Mouse (Mus musculus) fat pad, adult 2 months (tissue): Measurements from ENCODE around the gene Gm45713.
A peak's percentile ranks its signal among the peaks of the same experiment; 100 is the strongest.
"Not testable (repeated sequence)": the region's sequence is repeated elsewhere in the genome, so short reads cannot be mapped to it uniquely, and the experiment has no call there.

ENCODE experiments used
- DNase-seq: peaks from one replicate; pipeline ENCODE4 v3.0.0-alpha.2; 2011; ENCODE audit warnings: low read depth, low spot score; ENCODE audit errors: extremely low read depth

The Gm45713 gene

DNA sequence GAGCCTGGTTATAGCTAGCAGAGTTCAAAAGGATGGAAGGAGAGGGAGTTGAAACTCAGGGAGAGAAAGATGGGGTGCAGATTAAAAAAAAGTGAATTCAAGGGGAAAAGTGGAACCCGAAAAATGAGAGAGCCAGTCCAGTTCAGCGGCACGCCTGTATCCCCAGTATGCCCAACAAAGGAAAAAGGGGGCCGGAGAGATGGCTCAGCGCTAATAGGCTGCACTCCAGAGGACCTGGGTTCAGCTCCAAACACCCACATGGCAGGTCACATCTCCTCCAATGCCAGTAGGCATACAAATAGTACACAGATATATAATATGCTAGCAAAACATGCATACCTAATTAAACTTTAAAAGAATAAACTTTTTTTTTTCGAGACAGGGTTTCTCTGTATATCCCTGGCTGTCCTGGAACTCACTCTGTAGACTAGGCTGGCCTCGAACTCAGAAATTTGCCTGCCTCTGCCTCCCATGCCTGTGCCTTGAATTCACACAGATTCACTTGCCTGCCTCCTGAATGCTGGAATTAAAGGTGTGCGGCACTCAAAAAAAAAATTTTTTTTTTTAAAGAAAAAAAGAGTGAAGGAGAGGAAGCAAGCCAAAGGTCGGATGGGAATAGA is 27.1 kb upstream of the Gm45713 start:
- DNase-seq: no peak

GRCm38 (mm10) chr7:45162551-45162950 is 26.5 kb upstream of the Gm45713 start:
- DNase-seq: no peak

DNA sequence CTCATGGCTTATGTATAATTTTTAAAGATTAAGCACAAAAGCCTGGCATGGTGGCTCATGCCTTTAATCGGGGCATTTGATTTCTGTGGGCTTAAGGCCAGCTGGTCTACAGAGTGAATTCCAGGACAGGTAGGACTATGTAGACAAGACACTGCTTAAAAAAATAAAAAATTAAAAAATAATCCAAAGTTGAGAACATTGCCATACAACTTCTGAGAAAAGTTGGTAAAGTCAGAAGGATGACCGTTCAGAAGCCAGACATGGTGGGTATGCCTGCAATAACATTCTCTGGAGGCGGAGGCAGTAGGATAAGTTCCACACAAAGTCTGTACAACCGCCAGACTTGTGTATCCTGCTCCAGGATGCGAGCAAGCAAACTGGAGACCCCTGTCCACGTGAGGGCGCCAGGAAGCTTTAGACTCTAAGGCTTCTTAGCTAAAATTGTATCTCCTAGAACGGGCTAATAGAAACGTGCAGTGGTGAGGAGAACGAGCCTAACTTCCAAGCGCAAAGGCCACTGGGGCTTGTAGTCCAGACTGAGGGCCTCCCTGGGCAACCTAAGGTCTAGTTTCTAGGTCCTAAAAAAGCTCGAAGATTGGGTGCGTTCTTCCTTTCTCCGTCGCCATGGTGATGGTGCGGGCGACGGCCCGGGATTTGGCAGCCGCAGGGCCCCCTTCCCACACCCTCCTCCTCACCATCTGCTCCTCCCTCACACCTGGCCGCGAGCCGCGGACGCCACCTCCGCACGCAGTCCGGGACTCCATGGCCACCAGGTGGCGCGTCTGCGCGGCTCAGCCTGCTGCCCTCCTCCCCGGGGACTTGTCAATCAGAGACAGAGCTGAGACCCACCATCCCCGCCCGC is 25.8 kb upstream of the Gm45713 start:
- DNase-seq: no peak

- no peak for DNase-seq
Observed at GRCm38 (mm10) chr7:45160866-45161265, 24.8 kb upstream of the Gm45713 start.

DNA sequence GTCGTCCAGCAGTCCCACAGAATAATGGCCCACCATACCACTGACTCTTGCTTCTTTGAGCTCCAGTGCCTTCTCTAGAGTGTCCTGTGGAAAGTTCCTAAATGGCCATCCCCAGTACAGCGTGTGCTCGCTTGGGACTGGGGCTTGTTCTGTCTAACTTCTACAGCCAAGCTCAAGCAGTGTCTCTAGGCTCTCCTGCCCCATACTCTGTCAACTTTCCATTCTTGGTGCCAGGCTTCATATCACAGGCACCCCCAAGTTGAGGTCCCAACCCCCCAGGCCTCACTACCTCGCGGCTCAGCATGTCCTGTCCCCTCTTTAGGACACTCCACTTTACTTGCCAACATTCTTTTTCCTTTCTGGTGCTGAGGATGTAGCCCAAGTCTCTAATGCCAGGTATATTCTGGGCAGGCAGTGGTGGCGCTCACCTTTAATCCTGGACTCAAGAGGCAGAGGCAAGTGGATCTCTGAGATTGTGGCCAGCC is 24.3 kb upstream of the Gm45713 start:
- no peak for DNase-seq

- no peak for DNase-seq
Observed at GRCm38 (mm10) chr7:45158991-45159390, 23.0 kb upstream of the Gm45713 start.

DNA sequence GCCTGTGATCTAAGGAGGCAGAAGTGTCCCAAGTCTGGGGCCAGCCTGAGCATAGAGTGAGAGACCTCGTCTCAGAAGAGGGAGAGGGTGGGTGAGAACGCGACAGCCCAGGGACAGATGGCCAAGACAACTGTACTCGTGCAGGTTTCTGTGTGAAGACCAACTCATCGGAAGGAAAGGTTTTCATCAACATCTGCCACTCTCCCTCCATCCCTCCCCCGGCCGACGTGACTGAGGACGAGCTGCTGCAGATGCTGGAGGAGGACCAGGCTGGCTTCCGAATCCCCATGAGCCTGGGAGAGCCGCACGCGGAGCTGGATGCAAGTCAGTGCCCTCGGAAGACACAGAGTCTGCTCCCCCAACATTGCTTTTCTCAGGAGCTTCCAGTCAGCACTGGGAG is 21.4 kb upstream of the Gm45713 start:
- no peak for DNase-seq

DNA sequence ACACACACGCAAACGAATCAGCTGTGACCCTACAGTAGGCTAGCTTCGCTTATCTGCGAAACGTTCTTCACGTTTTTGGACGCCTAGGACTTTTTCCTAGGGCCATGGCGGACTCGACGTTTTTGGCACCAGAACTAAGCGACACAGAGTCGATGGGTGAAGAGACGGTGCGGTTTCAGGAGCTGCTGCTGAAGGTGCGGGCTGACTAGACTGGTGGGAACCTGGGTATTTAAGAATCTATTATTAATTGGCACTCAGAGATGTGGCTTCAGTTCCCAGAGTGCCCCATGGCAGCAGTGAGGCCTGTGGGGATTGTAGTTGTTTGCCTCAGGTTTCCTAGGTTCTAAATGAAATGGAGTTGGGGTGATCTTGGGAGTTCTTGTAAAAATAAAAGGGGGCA is 20.2 kb upstream of the Gm45713 start:
- DNase-seq: no peak

- DNase-seq: no peak
Observed at GRCm38 (mm10) chr7:45155590-45155989, 19.6 kb upstream of the Gm45713 start.

DNA sequence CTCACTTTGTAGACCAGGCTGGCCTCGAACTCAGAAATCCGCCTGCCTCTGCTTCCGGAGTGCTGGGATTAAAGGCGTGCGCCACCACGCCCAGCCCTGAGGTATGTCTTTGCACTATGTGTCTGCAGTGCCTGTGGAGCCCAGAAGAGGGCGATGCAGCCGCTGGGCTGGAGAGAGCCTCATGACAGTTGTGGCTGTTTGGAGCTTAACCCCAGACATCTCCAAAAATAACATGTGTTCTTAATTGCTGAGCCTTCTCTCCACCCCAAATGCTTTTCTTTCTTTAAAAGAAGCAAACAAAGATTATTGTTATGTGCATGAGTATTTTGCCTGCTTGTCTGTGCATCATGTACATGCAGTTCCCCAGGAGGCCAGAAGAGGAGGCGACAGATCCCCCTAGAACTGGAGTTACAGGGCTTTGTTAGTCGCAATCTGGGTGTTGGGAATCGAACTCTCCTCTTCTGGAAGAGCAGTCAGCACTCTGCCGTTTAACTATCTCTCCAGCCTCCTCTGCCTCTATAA is 19.0 kb upstream of the Gm45713 start:
- no peak for DNase-seq

- DNase-seq: peak; percentile 47
Observed at GRCm38 (mm10) chr7:45154096-45154992, 18.3 kb upstream of the Gm45713 start, which contains the start of the genes Pih1d1 and Aldh16a1. Pih1d1 (plus strand) TSS chr7:45154303. Aldh16a1 (minus strand) TSS chr7:45154584.

- DNase-seq: no peak
Observed at GRCm38 (mm10) chr7:45153586-45153985, 17.6 kb upstream of the Gm45713 start.

DNA sequence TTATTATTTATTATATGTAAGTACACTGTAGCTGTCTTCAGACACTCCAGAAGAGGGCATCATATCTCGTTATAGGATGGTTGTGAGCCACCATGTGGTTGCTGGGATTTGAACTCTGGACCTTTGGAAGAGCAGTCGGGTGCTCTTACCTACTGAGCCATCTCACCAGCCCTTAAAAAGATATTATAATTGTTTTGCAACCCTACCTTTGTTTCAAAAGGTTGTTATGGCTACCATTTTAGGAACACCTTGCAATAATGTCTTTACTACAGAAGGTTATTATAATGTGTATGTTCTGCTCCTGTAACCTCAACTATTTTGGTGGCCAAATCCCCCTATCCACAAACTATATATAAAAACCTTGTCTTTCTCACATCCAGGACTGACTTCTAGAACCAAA is 17.0 kb upstream of the Gm45713 start:
- not testable (repeated sequence) for DNase-seq

GRCm38 (mm10) chr7:45151303-45151702 is 15.3 kb upstream of the Gm45713 start:
- DNase-seq: no peak

- DNase-seq: no peak
Observed at GRCm38 (mm10) chr7:45150321-45150720, 14.3 kb upstream of the Gm45713 start.

DNA sequence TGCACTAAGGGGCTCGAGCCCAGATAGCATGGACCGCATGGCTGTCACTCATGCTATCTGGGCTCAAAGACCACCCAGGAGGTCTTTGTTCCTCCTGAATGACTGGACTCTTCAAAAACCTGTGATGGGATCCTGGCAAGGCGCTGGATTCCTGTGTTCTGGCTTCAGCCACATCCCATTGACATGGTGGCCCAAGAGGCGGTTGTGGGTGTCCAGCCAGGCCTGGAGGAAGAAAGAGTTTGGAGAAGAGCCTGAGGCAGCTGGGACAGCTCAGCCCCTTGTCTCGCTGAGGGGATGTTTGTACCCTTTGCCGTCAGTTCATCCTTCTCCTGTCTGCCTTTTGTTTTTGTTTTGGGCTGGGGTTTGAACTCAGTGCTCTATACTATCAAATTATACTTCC is 13.5 kb upstream of the Gm45713 start:
- no peak for DNase-seq

DNA sequence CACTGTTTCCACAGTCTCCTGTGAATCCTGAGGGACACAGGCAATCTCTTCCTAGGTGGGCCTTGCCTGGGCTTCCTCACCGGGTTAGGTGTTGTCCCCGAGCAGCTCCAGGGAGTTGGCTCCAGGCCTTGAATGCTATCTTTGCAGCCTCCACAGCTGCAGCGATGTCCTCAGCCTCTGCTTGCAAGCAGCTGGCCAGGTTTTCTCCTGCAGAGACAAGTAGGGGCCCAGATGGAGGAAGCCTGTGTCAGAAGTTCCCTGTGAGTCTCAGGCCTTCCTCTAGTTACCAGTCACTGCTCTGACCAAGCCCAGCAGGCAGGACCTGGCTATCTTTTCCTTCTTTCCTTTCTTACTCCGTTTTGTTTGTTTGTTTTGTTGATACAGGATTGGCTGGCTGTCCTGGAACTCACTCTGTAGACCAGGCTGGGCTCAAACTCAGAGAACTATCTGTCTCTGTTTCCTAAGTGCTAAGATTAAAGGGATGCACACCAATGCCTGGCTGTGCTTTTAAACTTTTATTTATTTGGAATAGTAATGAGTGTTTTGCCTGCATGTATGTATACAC is 12.6 kb upstream of the Gm45713 start:
- DNase-seq: no peak

DNA sequence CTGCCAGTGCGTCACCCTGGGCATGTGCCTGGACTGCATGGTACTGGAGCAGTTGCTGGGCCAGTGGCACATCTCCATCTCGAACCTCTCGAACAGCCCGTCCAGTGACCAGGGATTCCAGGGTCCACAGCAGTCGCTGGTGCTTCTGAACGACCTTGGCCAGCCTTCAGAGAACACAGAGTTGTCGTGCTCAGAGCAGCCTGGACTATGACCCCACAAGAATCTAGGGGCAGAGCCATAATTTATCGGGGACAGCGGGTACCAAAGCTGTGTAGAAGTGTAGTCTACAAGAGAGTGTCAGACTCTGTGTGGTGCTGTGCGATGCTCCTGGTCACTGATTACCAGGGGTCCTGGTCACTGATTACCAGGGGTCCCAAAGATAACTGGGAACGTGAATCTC is 11.9 kb upstream of the Gm45713 start:
- no peak for DNase-seq

DNA sequence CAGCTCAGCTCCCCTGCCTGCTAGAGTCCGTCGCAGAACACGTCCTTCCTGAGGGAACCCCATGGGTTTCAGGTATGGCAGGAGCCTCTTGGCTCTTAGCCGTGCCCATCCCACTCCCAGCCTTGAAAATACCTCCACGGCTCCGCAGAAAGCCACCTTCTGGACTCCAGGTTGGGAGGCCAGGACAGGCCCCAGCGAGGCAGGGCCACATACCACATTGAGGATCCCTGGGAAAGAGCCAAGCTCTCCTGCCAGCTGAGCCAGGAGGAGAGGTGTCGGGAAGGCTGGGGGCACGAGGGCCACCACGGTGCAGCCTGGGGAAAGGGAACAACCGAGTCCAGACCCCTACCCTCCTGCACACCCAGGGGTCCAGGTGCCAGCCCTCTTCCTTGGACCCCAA is 11.2 kb upstream of the Gm45713 start:
- no peak for DNase-seq

GRCm38 (mm10) chr7:45145460-45145859 is 9.4 kb upstream of the Gm45713 start:
- DNase-seq: no peak
